In genomic region chr5:115553801-115554420, GRCm38 (mm10) we compare ENCODE assay signal across 20 mouse cellular contexts. TPM values are rescaled to one million over a fixed set of nuclear protein-coding genes. Genes with fewer than 3 reads are reported as not detected.
DNase-seq lines count a peak whose midpoint lies in the region; ATAC-seq lines count a peak whose summit lies in the region.
"Had no signal": no experiment of that assay in that cellular context is flagged by ENCODE, and none has a peak within 500 bp of the region (broad histone marks: within the 10 kb centered on the region; RNA-seq: fewer than 3 reads in every experiment).

No protein-coding gene starts in this region.

- H3K27ac ChIP-seq in forebrain, embryonic 16.5 days (ENCODE audit: low read length) = no peak overlapping the region
- H3K27ac ChIP-seq: forebrain, embryonic 13.5 days; gastrocnemius, adult 2 months; heart, embryonic 15.5 days; hindbrain, embryonic 15.5 days had no signal

- 84% methylated on average over 33 of the region's 33 CpGs for WGBS in forebrain, embryonic 16.5 days

- ATAC-seq in forebrain, embryonic 16.5 days = no peak
- ATAC-seq: CD4-positive, CD25-positive, alpha-beta regulatory T cell, adult 4 months; forebrain, embryonic 13.5 days; intestine, postnatal 0 days had no signal

- no peaks in the 10 kb centered on the region for H3K27me3 ChIP-seq in forebrain, embryonic 16.5 days (replicated peaks; ENCODE audit: control insufficient read depth, insufficient read depth, low read length)
- H3K27me3 ChIP-seq: forebrain, embryonic 13.5 days; heart, embryonic 15.5 days; hindbrain, embryonic 15.5 days had no signal

- no peak overlapping the region for H3K9ac ChIP-seq in forebrain, embryonic 16.5 days (replicated peaks; ENCODE audit: low read depth, low read length)
- H3K9ac ChIP-seq: forebrain, embryonic 13.5 days; heart, embryonic 15.5 days; hindbrain, embryonic 15.5 days had no signal

- H3K36me3 ChIP-seq in forebrain, embryonic 16.5 days (ENCODE audit: control insufficient read depth, insufficient read depth) = peaks cover 5% of the 10 kb centered on the region; the same call in 1 of the 2 replicates

- no peaks in the 10 kb centered on the region for H3K9me3 ChIP-seq in forebrain, embryonic 16.5 days (ENCODE audit: control insufficient read depth, low read length)
- H3K9me3 ChIP-seq: forebrain, embryonic 13.5 days; heart, embryonic 15.5 days; hindbrain, embryonic 15.5 days had no signal

- H3K4me2 ChIP-seq in forebrain, embryonic 16.5 days (ENCODE audit: low read length) = no peak overlapping the region
- H3K4me2 ChIP-seq: forebrain, embryonic 13.5 days; heart, embryonic 11.5 days; heart, embryonic 15.5 days; hindbrain, embryonic 15.5 days had no signal

- no peak overlapping the region for H3K4me3 ChIP-seq in forebrain, embryonic 16.5 days (replicated peaks; ENCODE audit: low read length)
- H3K4me3 ChIP-seq: forebrain, embryonic 13.5 days; gastrocnemius, adult 2 months; heart, embryonic 15.5 days; hindbrain, embryonic 15.5 days had no signal

- H3K4me1 ChIP-seq in forebrain, embryonic 16.5 days (replicated peaks; ENCODE audit: control insufficient read depth, insufficient read depth, low read length) = no peaks in the 10 kb centered on the region
- H3K4me1 ChIP-seq: forebrain, embryonic 13.5 days had no signal

- DNase-seq in cerebellum, adult 9-10 months = peak; percentile 22
- DNase-seq in cerebellum, adult 11-12 months = no peak
- peak; percentile 92 for DNase-seq in heart, adult 11 months
- no peak for DNase-seq in heart, adult 8-10 months (ENCODE audit: low spot score)
- peak; percentile 35 for DNase-seq in kidney, postnatal 10 days
- DNase-seq in kidney, adult 18-20 months = no peak
- DNase-seq: adrenal gland, adult 8-10 months; adrenal gland, postnatal 36 days; B cell, adult 2 months; cerebellum, postnatal 10 days; gastrocnemius, adult 2 months; gastrocnemius, postnatal 36 days; heart, postnatal 14 days had no signal

RNA-seq across cellular contexts. Expression of gene Rplp0, which starts 5.4 kb away (rescaled TPM):
- total RNA-seq in heart, adult 8-10 months (2022) = 100 to 1,000 TPM; 591 to 710 (median 629) TPM
- 944 and 986 TPM in 2 replicates for polyA plus RNA-seq in forebrain, embryonic 16.5 days (2015; fragmentation: Nextera tagmentation; extraction: Ambion mirVana)

RNA-seq across cellular contexts. Expression of gene Gcn1l1, which starts 11.1 kb away (rescaled TPM):
- total RNA-seq in heart, adult 8-10 months (2022) = 10 to 100 TPM; 35.7 to 41.6 (median 39.3) TPM
- 44.7 and 53.6 TPM in 2 replicates for polyA plus RNA-seq in forebrain, embryonic 16.5 days (2015; fragmentation: Nextera tagmentation; extraction: Ambion mirVana)

RNA-seq across cellular contexts. Expression of gene Pxn, which starts 47.4 kb away (rescaled TPM):
- 10 to 100 TPM; 31.2 to 43.4 (median 34.1) TPM for total RNA-seq in heart, adult 8-10 months (2022)
- 20.6 and 22.5 TPM in 2 replicates for polyA plus RNA-seq in forebrain, embryonic 16.5 days (2015; fragmentation: Nextera tagmentation; extraction: Ambion mirVana)

Comparison
In these comparisons a context has a peak if more than half of its experiments do, and no peak if none do; other contexts are left out.
1. DNase-seq: peak in cerebellum, adult 9-10 months (single experiment), heart, adult 11 months (single experiment) and kidney, postnatal 10 days (single experiment); none in cerebellum, adult 11-12 months (single experiment), heart, adult 8-10 months (single experiment) and kidney, adult 18-20 months (single experiment).